Mouse (Mus musculus) CH12.LX (cell line): ENCODE data around the gene Mettl21e. TPM values are rescaled to one million over a fixed set of nuclear protein-coding genes. Genes with fewer than 3 reads are reported as not detected.

Experiments used
- DNase-seq: peaks from one replicate; pipeline ENCODE4 v3.0.0-alpha.2; 2013; ENCODE audit errors: extremely low read depth
- H3K27ac ChIP-seq: 2 replicates; pipeline ENCODE4 v1.5.1; 2012; ENCODE audit warnings: low read depth, mild to moderate bottlenecking, control low read depth, moderate library complexity; ENCODE audit not compliant: insufficient read depth
- H3K27me3 ChIP-seq: replicated peaks from 2 replicates; pipeline ENCODE3; 2012; ENCODE audit warnings: inconsistent platforms
- H3K36me3 ChIP-seq, 2 experiments: replicated peaks in 1 of 2; 2 replicates each; pipeline versions ENCODE3 to v1.6.1; 2012; ENCODE audit warnings: inconsistent platforms in 1 of 2, low read length in 1 of 2, mild to moderate bottlenecking in 1 of 2, mixed read lengths in 1 of 2, moderate library complexity in 1 of 2; ENCODE audit not compliant: control insufficient read depth in 1 of 2, insufficient read depth in 1 of 2
- H3K4me1 ChIP-seq, 2 experiments: 2 replicates each; pipeline ENCODE4 v1.6.1; 2012; ENCODE audit warnings: inconsistent platforms in 1 of 2, moderate library complexity in 1 of 2; ENCODE audit not compliant: insufficient read depth in 2 of 2, control insufficient read depth in 1 of 2
- H3K4me2 ChIP-seq: 2 replicates; pipeline ENCODE4 v1.6.1; 2012; ENCODE audit warnings: low read depth, mild to moderate bottlenecking, control low read depth; ENCODE audit not compliant: poor library complexity, insufficient read depth, severe bottlenecking
- H3K4me3 ChIP-seq, 3 experiments: fragments of 150-350 bp in 1 of 3; sonication (generic) in 1 of 3; replicated peaks in 1 of 3; 2 replicates each; pipeline versions ENCODE3 to v1.5.1; 2011 to 2012; ENCODE audit warnings: low read depth in 2 of 3, low read length in 2 of 3, mild to moderate bottlenecking in 2 of 3, moderate library complexity in 2 of 3, control low read depth in 1 of 3, improper control_type of control experiment in 1 of 3, inconsistent platforms in 1 of 3, mixed read lengths in 1 of 3; ENCODE audit not compliant: poor library complexity in 1 of 3
- H3K79me2 ChIP-seq: replicated peaks from 2 replicates; pipeline ENCODE4 v1.6.1; 2012; ENCODE audit warnings: mild to moderate bottlenecking, moderate library complexity; ENCODE audit not compliant: control insufficient read depth, poor library complexity, insufficient read depth, severe bottlenecking; ENCODE audit errors: extremely low read depth
- H3K9ac ChIP-seq: 2 replicates; pipeline ENCODE4 v1.6.1; 2012; ENCODE audit warnings: low read depth, mild to moderate bottlenecking, control low read depth, moderate library complexity; ENCODE audit not compliant: insufficient read depth
- H3K9me3 ChIP-seq: replicated peaks from 2 replicates; pipeline ENCODE3; 2012; ENCODE audit warnings: low read length, inconsistent platforms, mixed read lengths
- CTCF ChIP-seq, 2 experiments: IDR thresholded peaks in 1 of 2; conservative IDR thresholded peaks in 1 of 2; 2 replicates each; pipeline ENCODE4 v1.5.1; 2011 to 2012; ENCODE audit warnings: low read depth in 2 of 2, low read length in 2 of 2, improper control_type of control experiment in 1 of 2, inconsistent platforms in 1 of 2, mild to moderate bottlenecking in 1 of 2, moderate library complexity in 1 of 2
- E2F4 ChIP-seq: IDR thresholded peaks from 2 replicates; pipeline ENCODE4 v1.6.1; 2011; ENCODE audit warnings: low read depth, low read length, improper control_type of control experiment; ENCODE audit not compliant: insufficient replicate concordance
- ELF1 ChIP-seq: IDR thresholded peaks from 2 replicates; pipeline ENCODE4 v1.6.1; 2014; ENCODE audit warnings: low read depth, mild to moderate bottlenecking, inconsistent platforms, low read length, improper control_type of control experiment
- IRF4 ChIP-seq: IDR thresholded peaks from 2 replicates; pipeline ENCODE4 v1.6.1; 2014; ENCODE audit warnings: low read depth, mild to moderate bottlenecking, inconsistent platforms, low read length, improper control_type of control experiment
- JUN ChIP-seq: IDR thresholded peaks from 2 replicates; pipeline ENCODE4 v1.6.1; 2011; ENCODE audit warnings: low read depth, mild to moderate bottlenecking, low read length, improper control_type of control experiment, moderate library complexity; ENCODE audit not compliant: insufficient read depth
- JUND ChIP-seq: conservative IDR thresholded peaks from 2 replicates; pipeline ENCODE4 v1.6.1; 2011; ENCODE audit warnings: low read depth, low read length, improper control_type of control experiment
- KAT2A ChIP-seq: IDR thresholded peaks from 2 replicates; pipeline ENCODE4 v1.6.1; 2012; ENCODE audit warnings: low read length, improper control_type of control experiment, inconsistent platforms; ENCODE audit not compliant: insufficient replicate concordance
- MAFK ChIP-seq: IDR thresholded peaks from 2 replicates; pipeline ENCODE4 v1.6.1; 2011; ENCODE audit warnings: low read length, improper control_type of control experiment; ENCODE audit not compliant: insufficient replicate concordance
- MAX ChIP-seq: IDR thresholded peaks from 2 replicates; pipeline ENCODE4 v1.6.1; 2011; ENCODE audit warnings: low read length, improper control_type of control experiment
- MEF2A ChIP-seq: IDR thresholded peaks from 2 replicates; pipeline ENCODE4 v1.6.1; 2014; ENCODE audit warnings: low read depth, mild to moderate bottlenecking, inconsistent platforms, low read length, improper control_type of control experiment, borderline replicate concordance
- MXI1 ChIP-seq: IDR thresholded peaks from 2 replicates; pipeline ENCODE4 v1.6.1; 2011; ENCODE audit warnings: mild to moderate bottlenecking, low read depth, low read length, improper control_type of control experiment
- MYC ChIP-seq: IDR thresholded peaks from 2 replicates; pipeline ENCODE4 v1.6.1; 2011; ENCODE audit warnings: low read depth, mild to moderate bottlenecking, improper control_type of control experiment, low read length
- NELFE ChIP-seq: IDR thresholded peaks from 2 replicates; pipeline ENCODE4 v1.6.1; 2011; ENCODE audit warnings: low read depth, low read length, improper control_type of control experiment
- PAX5 ChIP-seq: IDR thresholded peaks from 2 replicates; pipeline ENCODE4 v1.6.1; 2012; ENCODE audit warnings: low read length, inconsistent platforms, mixed read lengths
- POLR2A ChIP-seq: IDR thresholded peaks from 2 replicates; pipeline ENCODE4 v1.6.1; 2011; ENCODE audit warnings: low read depth, mild to moderate bottlenecking, improper control_type of control experiment, low read length
- POLR2AphosphoS2 ChIP-seq: IDR thresholded peaks from 2 replicates; pipeline ENCODE4 v1.6.1; 2011; ENCODE audit warnings: low read depth, low read length, improper control_type of control experiment
- RAD21 ChIP-seq: IDR thresholded peaks from 2 replicates; pipeline ENCODE4 v1.6.1; 2011; ENCODE audit warnings: low read depth, mild to moderate bottlenecking, low read length, improper control_type of control experiment, moderate library complexity
- SIN3A ChIP-seq: IDR thresholded peaks from 2 replicates; pipeline ENCODE4 v1.6.1; 2012; ENCODE audit warnings: low read length, improper control_type of control experiment, inconsistent platforms
- SMC3 ChIP-seq: IDR thresholded peaks from 2 replicates; pipeline ENCODE4 v1.6.1; 2011; ENCODE audit warnings: low read depth, low read length, improper control_type of control experiment
- TBP ChIP-seq: conservative IDR thresholded peaks from 2 replicates; pipeline ENCODE4 v1.6.1; 2011; ENCODE audit warnings: low read depth, low read length, improper control_type of control experiment
- UBTF ChIP-seq: IDR thresholded peaks from 2 replicates; pipeline ENCODE4 v1.6.1; 2012; ENCODE audit warnings: low read depth, mild to moderate bottlenecking, inconsistent platforms, low read length, improper control_type of control experiment, moderate library complexity
- USF2 ChIP-seq: conservative IDR thresholded peaks from 2 replicates; pipeline ENCODE4 v1.6.1; 2011; ENCODE audit warnings: low read depth, low read length, improper control_type of control experiment
- ZC3H11A ChIP-seq: IDR thresholded peaks from 2 replicates; pipeline ENCODE4 v1.6.1; 2012; ENCODE audit warnings: low read depth, mild to moderate bottlenecking, inconsistent platforms, low read length, improper control_type of control experiment
- ZMIZ1 ChIP-seq: IDR thresholded peaks from 2 replicates; pipeline ENCODE4 v1.6.1; 2012; ENCODE audit warnings: low read depth, mild to moderate bottlenecking, inconsistent platforms, low read length, improper control_type of control experiment
- ZNF384 ChIP-seq: IDR thresholded peaks from 2 replicates; pipeline ENCODE4 v1.6.1; 2012; ENCODE audit warnings: low read depth, low read length, improper control_type of control experiment, inconsistent platforms
- dilution Hi-C: fragments of 300-500 bp; cut with MboI; formaldehyde crosslinking; loops from 2 replicates; pipeline ENCODE4 v1.14.3; 2020; ENCODE audit warnings: low sequenced_read_pairs; ENCODE audit not compliant: extremely low pct_unique_long_range_greater_than_20kb, extremely low pct_ligation_motif_present
- in situ Hi-C: fragments of 300-500 bp; cut with MboI; formaldehyde crosslinking; loops from 3 replicates; pipeline ENCODE4 v1.14.3; 2019; ENCODE audit warnings: low sequenced_read_pairs, low pct_ligation_motif_present, low pct_unique_long_range_greater_than_20kb, mixed read lengths
- polyA plus RNA-seq: library from polyadenylated mRNA; unstranded; fragments of >175 nt; gene quantifications from 2 replicates; pipeline ENCODE4 v1.2.1, GENCODE M21; 2012; ENCODE audit warnings: low read depth; ENCODE audit not compliant: insufficient read length
- total RNA-seq, 2 experiments: library from RNA; depleted of rRNA; stranded (reverse); fragments of 300-350 nt in 1 of 2; fragments of >200 nt in 1 of 2; gene quantifications; 2 replicates each; pipeline ENCODE4 v1.2.3; 2012 to 2014

Mettl21e gene
- total and polyA plus RNA-seq, 3 experiments: not detected

DNA sequence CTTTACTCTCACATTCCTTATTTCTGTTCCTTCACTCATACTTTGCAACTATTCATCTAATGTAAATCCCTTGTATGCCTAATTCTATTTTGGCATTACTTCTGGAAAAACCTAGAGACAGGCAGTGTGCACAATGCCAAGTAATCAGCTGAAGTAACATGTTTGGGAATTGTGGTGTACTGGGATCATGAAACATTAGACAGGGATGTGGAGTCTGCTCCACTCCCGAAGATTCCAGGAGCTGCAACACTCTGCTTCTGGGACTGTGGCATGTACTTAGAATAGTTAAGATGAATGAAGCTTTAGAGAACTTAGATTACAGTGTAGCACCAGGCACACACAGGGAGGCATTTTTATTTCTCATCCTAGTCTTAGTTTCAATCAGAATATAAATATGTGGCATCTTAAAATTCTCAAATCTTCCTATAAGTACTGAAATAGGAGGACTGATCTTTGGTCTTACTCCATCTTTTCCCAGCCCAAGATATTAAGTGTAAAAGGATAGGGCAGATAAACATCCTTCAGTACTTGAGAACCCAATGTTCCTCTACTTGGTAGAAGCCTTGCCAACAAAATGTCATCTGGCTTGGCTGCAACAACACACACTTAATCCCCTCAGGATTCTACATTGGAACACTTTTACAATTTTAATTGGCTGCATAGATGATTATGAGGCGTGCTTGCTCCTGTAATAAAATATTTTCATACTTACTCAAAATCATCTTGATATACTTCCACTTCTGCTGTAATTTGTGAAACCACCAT, 2.2 kb downstream of the Mettl21e start:
- TF ChIP-seq JUN (no peak), TBP (no peak), JUND (no peak), SMC3 (no peak), ZC3H11A (no peak), MXI1 (no peak), MYC (no peak), KAT2A (no peak), NELFE (no peak), MEF2A (no peak), SIN3A (no peak), MAX (no peak), CTCF (conservative IDR thresholded peaks at IDR 0.05 in 1 of 2, IDR thresholded peaks at IDR 0.05 in 1 of 2; ENCODE audit: low read depth in 2 of 2, low read length in 2 of 2) (no peak), POLR2A (no peak), UBTF (no peak), MAFK (no peak), ZMIZ1 (no peak)
- H3K27me3 ChIP-seq: no peaks in the 10 kb centered on the region
- H3K4me1 ChIP-seq: no peaks in the 10 kb centered on the region
- in situ Hi-C loops (no loop called here), dilution Hi-C loops (no loop called here)
- H3K4me2 ChIP-seq: no peak overlapping the region
- H3K4me3 ChIP-seq: no peak overlapping the region
- no peaks in the 10 kb centered on the region for H3K79me2 ChIP-seq
- no peaks in the 10 kb centered on the region for H3K36me3 ChIP-seq
- no peak overlapping the region for H3K27ac ChIP-seq
- H3K9ac ChIP-seq: no peak overlapping the region
- no peaks in the 10 kb centered on the region for H3K9me3 ChIP-seq
- no peak for DNase-seq

DNA sequence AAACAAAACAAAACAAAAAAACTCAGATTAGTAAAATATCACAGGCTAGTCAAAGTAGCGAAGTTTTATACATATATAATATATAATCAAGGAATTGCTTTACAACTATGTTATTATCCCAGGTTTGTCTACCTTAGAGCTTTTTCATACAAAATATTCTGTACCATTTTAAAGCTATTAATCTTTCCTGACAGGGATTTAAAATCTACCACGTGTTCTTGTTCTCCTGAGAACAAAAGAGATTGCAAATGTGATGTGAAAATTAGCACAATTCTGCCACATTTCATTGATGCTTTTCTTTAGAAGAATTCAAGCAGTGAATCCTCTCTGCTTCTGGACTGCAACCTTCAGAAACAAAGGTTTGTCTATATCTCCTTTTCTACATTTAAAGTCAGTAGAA, 4.3 kb downstream of the Mettl21e start:
- Histone ChIP-seq H3K27me3 (no peaks in the 10 kb centered on the region), H3K9me3 (no peaks in the 10 kb centered on the region), H3K4me3 (no peak overlapping the region), H3K79me2 (no peaks in the 10 kb centered on the region), H3K4me1 (no peaks in the 10 kb centered on the region), H3K27ac (no peak overlapping the region), H3K4me2 (no peak overlapping the region), H3K9ac (no peak overlapping the region), H3K36me3 (no peaks in the 10 kb centered on the region)
- in situ Hi-C loops (no loop called here), dilution Hi-C loops (no loop called here)
- no peak for TF ChIP-seq PAX5
- no peak for TF ChIP-seq JUN
- TF ChIP-seq USF2: no peak
- TF ChIP-seq NELFE: no peak
- TF ChIP-seq ELF1: no peak
- TF ChIP-seq E2F4: no peak
- no peak for TF ChIP-seq MEF2A
- no peak for TF ChIP-seq ZNF384
- TF ChIP-seq UBTF: no peak
- no peak for TF ChIP-seq RAD21
- TF ChIP-seq ZMIZ1: no peak
- no peak for TF ChIP-seq TBP
- TF ChIP-seq POLR2AphosphoS2: no peak
- no peak for TF ChIP-seq IRF4
- no peak for DNase-seq
